Mouse (Mus musculus) small intestine, adult 2 months (tissue): ENCODE measurements around the gene Psmb5.

Experiments used
- CTCF ChIP-seq: fragments of 200-500 bp; IDR thresholded peaks from 2 replicates; pipeline ENCODE4 v1.5.1; 2012; ENCODE audit warnings: low read depth, mild to moderate bottlenecking, control low read depth, inconsistent platforms, low read length, moderate library complexity, mixed read lengths; ENCODE audit not compliant: insufficient replicate concordance, insufficient read length; ENCODE audit errors: extremely low read depth
- POLR2A ChIP-seq: fragments of 200-500 bp; IDR thresholded peaks from 2 replicates; pipeline ENCODE4 v1.6.1; 2012; ENCODE audit warnings: low read depth, mild to moderate bottlenecking, control low read depth, inconsistent platforms, low read length, moderate library complexity

- TF ChIP-seq CTCF (no peak), POLR2A (no peak)
Measured at GRCm38 (mm10) chr14:54592319-54592934, 25.4 kb downstream of the Psmb5 start.
